Mouse (Mus musculus) heart, postnatal 25 days (tissue): ENCODE measurements around the gene Rab3gap2. TPM values are rescaled to one million over a fixed set of nuclear protein-coding genes. Genes with fewer than 3 reads are reported as not detected.

ENCODE experiments used
- DNase-seq: peaks from one replicate; pipeline ENCODE4 v3.0.0; 2022; ENCODE audit warnings: low spot score
- intact Hi-C: fragments of 180-260 bp; cut with DNase I; formaldehyde crosslinking; loops from one replicate; pipeline ENCODE4 v1.15.1; 2025
- total RNA-seq, 2 experiments: library from RNA; stranded (reverse); gene quantifications; 2 replicates each; pipeline ENCODE4 v1.2.3; 2021

Gene Rab3gap2
- total RNA-seq, 2 experiments from 2014 or later = 20.6 to 20.7 TPM

- intact Hi-C loops = no loop called here
- DNase-seq = no peak
These were observed 12.8 kb downstream of the Rab3gap2 start for GRCm38 (mm10) chr1:185216762-185217161.

- intact Hi-C loops = no loop called here
- DNase-seq = no peak
These were observed 14.0 kb downstream of the Rab3gap2 start for GRCm38 (mm10) chr1:185217966-185218365.

DNA sequence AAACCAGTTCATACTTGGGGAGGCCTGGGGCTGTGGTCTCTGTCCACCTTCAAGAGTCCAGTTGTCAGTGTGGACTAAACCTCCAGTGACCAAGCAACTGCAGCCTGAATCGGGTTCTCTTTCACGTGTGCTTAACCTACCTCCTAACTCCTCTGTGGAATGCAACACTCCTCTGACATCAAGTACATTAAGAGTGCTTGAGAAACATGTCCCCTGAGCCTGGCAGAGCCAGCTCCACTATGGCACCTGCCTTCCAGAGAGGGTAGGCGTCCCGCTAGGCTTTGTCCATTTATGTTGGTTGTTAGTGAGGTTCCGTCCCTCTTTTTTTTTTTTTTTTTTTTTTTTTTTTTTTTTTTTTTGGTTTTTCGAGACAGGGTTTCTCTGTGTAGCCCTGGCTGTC, 23.0 kb downstream of the Rab3gap2 start:
- intact Hi-C loops = no loop called here
- DNase-seq = no peak

DNA sequence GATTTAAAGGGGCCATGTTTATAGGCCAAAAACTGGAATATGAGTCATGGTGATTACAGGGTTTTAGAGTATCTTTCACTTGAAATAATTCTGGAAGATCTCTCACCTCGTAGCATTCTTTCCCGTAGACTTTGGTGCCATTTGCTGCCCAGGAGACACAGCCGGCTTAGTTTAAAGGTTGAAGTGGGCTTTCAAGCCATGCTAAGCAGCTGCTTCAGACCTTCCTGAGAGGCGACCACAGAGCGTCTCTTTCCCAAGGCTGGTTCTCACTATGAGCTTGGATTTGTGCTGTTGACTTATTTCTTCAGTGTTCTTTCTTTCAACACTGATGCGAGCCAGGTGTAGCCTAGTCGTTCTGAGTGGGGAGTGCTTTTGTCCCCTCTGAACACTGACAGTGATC, 23.8 kb downstream of the Rab3gap2 start:
- intact Hi-C loops = no loop called here
- DNase-seq = no peak

DNA sequence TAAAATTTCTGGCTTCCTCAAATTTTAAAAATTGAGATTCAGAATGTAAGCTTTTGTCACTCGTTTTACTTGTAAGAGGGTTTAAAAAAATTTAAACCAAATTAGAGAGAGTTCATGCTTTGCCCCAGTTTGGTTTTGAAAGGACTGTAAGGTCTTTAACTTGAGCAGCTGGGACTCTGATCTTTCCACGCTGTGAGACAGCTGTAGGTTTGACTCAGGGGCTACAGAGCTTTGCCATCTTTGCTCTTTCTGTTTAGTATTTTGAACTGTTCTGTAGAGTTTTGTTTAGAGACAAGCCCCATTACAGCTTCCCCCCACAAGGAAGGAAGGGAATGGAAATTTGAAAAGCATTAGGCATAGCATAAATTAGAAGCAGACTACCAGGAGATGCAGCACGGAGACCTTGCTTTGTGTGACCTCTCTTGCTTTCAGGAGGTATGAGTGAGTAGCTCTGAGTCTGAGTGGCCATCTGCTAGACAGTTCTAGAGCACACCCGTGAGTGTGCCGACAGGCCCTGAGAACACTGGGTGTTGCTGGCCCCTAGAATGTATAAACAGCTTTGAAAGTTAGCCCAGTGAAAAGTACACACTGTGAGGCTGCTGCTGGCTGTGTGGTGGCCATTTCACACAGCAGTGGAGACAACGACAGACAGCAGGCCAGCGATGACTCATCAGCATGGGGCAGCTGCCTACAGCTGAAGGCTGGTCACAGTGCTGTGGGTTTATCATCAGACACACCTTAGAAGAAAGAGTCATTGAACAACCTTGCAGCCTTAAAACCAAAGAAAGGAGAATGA, 25.7 kb downstream of the Rab3gap2 start:
- DNase-seq = no peak
- intact Hi-C loops = no loop called here

- DNase-seq = no peak
- intact Hi-C loops = no loop called here
These were observed 31.9 kb downstream of the Rab3gap2 start for GRCm38 (mm10) chr1:185235837-185236236.

DNA sequence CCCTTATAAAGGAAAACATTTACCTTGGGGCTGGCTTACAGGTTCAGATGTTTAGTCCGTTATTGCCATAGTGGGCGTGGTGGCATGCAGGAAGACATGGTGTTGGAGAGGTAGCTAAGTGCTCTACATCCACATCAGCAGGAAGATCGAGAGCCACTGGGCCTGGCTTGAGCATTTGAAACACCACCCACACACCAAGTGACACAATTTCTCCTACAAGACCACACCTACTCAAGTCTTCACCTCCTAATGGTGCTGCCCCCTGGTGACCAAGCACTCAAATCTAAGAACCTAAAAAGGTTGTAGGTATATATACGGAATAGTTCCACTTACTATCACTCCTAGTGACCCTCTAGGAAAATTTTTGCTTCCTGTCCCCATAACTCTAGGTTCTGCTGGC, 32.6 kb downstream of the Rab3gap2 start:
- intact Hi-C loops = no loop called here
- no peak for DNase-seq

DNA sequence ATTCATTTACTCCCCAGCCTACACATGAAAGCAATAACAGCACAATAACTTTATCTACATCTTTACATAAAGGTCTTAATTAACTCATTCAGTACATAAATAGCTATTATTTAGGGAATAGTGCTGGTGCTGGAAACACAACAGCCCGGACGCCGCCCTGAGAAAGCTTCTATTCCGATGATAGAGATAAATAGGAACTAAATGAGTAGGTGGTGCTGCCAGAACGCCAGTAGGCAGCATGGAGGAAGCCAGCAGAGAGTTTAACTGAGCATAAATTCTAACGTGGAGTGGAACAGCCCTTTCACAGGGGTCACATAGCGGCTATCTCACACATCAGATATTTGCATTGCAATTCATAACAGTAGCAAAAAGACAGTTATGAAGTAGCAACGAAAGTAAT, 39.1 kb downstream of the Rab3gap2 start:
- DNase-seq = no peak
- intact Hi-C loops = no loop called here

DNA sequence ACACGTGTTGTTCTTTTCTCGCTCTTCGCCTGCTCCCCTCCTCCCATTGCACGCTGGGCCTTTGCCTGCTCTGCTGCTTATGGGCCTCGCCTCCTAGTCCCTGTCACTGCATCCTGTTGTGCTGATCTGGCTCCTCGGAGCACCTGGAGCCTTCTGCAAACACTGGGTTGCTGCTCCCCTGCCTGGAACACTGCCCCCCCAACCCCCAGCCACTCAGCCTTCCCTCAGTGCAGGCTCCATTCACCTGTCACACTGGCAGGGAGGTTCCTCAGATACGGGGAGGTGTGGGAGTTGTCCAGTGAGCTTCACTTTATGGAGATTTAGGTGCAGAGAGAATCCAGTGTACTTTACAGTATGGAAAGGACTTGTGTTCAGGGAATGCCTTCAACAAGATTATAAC, 41.5 kb downstream of the Rab3gap2 start:
- DNase-seq = no peak
- intact Hi-C loops = no loop called here

- DNase-seq = no peak
- intact Hi-C loops = no loop called here
These were observed 43.6 kb downstream of the Rab3gap2 start for GRCm38 (mm10) chr1:185247429-185248085.

GRCm38 (mm10) chr1:185248728-185249127, 44.8 kb downstream of the Rab3gap2 start:
- intact Hi-C loops = no loop called here
- no peak for DNase-seq

DNA sequence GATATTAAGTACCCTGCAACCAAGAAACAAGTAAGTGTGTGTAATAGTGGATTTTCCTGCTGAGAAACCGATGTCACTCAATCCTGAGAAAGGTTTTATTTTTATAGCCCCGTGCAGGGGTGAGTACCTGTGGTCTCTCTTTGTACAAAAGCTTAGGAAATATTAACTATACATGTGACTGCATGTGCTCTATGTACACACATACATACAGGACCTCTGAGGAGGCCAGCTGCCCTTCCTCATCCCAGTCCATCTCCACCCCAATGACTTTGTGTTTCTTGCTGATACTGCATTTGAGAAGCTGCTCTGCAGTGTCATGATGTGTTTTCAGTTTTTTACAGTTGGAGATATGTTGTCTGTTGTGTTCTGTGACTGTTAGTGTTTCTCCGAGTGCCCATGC, 48.4 kb downstream of the Rab3gap2 start:
- no peak for DNase-seq
- intact Hi-C loops = no loop called here

DNA sequence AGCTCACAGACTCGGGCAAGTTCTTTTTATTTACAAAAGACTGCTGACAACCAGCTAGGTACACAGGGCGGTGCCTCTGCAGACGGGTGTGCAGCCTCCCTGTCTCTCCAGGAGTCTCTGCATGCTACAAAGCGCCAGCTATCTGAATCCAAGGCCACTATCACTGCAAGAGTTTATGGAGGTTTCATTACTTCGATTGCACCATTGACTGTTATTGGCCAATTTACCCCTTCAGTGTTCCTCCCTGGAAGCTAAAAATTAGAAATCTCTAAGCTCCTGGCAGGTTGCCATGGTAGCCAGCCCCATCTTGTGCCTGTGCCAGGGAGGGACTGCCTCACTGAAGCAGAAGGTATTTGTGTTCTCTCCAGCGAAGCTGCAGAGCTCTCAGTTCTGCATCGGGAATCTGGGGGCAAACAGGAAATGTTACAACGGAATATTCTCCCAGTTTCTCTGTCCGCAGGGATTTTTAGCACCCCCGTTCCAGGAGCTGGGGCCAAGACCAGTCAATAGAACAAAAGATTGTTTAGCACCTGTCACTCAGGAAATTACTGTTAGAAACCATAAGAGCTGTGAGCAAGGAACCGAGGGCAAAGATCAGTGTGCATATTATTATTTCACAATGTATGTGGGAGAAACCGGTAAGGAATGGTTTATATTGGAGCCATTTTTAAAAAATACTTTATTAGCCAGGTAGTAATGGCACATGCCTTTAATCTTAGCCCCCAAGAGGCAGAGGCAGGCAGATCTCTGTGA, 49.4 kb downstream of the Rab3gap2 start:
- intact Hi-C loops = no loop called here
- no peak for DNase-seq

DNA sequence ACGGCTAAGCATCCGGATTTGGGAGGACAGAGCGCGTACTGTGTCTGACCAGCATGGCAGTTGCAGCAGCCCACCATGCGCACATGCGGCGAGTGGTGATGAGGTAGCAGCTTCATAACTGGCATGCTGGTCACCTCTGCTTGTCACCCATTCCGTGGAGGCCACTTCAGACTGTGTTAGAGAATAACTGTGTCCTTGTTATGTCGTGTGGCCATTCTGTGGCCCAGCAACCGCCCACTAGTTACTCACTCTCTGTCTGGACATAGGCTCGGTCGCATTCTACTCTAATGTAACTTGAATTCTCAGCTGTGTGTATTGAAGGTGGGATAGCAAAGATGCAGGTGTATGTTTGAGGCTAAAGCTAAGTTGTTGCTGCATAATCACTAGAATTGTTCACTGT, 51.4 kb downstream of the Rab3gap2 start:
- no peak for DNase-seq
- intact Hi-C loops = no loop called here

- no peak for DNase-seq
- intact Hi-C loops = no loop called here
These were observed 52.8 kb downstream of the Rab3gap2 start for GRCm38 (mm10) chr1:185256753-185257152.

- intact Hi-C loops = no loop called here
- no peak for DNase-seq
These were observed 58.6 kb downstream of the Rab3gap2 start for GRCm38 (mm10) chr1:185262565-185262964.

DNA sequence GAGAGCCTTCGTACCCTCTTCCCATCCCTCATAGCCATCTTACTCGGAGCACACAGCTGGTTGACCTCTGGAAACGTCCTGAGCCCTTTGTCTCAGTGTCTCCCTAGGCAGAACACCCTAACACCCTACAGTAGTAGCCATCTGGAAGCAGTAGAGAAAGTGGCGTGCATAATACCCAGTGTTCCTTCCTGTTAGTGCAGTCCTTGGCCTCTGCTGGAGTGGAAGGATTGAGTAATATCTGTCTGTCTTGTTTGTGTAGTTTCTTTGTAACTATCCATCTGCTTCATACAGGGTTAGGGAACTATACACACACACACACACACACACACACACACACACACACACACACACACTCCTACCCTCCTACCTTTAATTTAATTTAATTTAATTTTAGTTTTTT, 64.8 kb downstream of the Rab3gap2 start:
- no peak for DNase-seq
- intact Hi-C loops = no loop called here

- intact Hi-C loops = no loop called here
- DNase-seq = no peak
These were observed 66.6 kb downstream of the Rab3gap2 start for GRCm38 (mm10) chr1:185270403-185271097.

DNA sequence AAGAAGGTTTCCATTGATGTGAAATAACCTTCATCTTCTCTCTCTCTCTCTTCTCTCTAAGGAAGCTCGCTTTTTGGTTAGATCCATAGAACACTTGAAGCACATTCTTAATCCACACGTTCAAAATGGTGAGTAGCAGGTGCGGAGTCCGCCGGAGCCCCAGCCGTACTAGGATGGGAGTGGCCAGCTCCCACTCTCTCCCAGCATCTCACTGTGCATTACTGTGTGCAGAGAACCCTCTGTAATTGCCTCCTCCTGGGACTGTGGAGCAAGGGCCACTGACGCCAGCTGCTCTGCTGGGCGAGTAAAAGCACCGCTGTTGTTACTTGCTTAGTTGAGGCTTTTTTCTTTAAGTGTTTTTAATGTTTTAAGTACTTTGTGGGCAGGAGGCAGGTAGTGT, 67.5 kb downstream of the Rab3gap2 start:
- DNase-seq = no peak
- intact Hi-C loops = no loop called here

GRCm38 (mm10) chr1:185274819-185275545, 71.1 kb downstream of the Rab3gap2 start:
- intact Hi-C loops = no loop called here
- DNase-seq = no peak
